Mouse (Mus musculus): ENCODE measurements at regions not wholly inside any gene's neighbourhood (a gene's known extent, or its start where the extent isn't known, plus 50 kb on each side); places are given as distances from the start of the nearest gene placed in this dataset.

GRCm38 (mm10) chr15:88408461-88409379 lies 191.4 kb upstream of the Zdhhc25 start:
- Histone ChIP-seq H3K9ac (replicated peaks; ENCODE audit: low read length) (no peak overlapping the region), H3K27me3 (ENCODE audit: control insufficient read depth, insufficient read depth, low read length) (no peaks in the 10 kb centered on the region), H3K27ac (replicated peaks; ENCODE audit: low read depth, low read length) (0 out of 2 replicates have a peak overlapping the region, but pooled peaks have one; percentile 5), H3K4me2 (ENCODE audit: low read length) (no peak overlapping the region), H3K36me3 (ENCODE audit: control insufficient read depth, insufficient read depth, low read length) (no peaks in the 10 kb centered on the region), H3K9me3 (ENCODE audit: control insufficient read depth, low read length) (no peaks in the 10 kb centered on the region; the same call in 1 of the 2 replicates), H3K4me1 (ENCODE audit: control insufficient read depth, insufficient read depth, low read length) (no peaks in the 10 kb centered on the region), H3K4me3 (replicated peaks; ENCODE audit: low read depth, low read length) (no peak overlapping the region)
- WGBS: 75% methylated on average over 20 of the region's 20 CpGs
- ATAC-seq (ENCODE audit: low FRiP score, low TSS enrichment): no peak
- peak; percentile 48 for DNase-seq

- Histone ChIP-seq H3K4me3 (replicated peaks; ENCODE audit: low read depth, low read length) (no peak overlapping the region), H3K4me1 (ENCODE audit: control insufficient read depth, insufficient read depth, low read length) (no peaks in the 10 kb centered on the region), H3K36me3 (ENCODE audit: control insufficient read depth, insufficient read depth, low read length) (no peaks in the 10 kb centered on the region), H3K9me3 (ENCODE audit: control insufficient read depth, low read length) (no peaks in the 10 kb centered on the region), H3K9ac (replicated peaks; ENCODE audit: low read length) (no peak overlapping the region), H3K4me2 (ENCODE audit: low read length) (no peak overlapping the region), H3K27me3 (ENCODE audit: control insufficient read depth, insufficient read depth, low read length) (no peaks in the 10 kb centered on the region), H3K27ac (replicated peaks; ENCODE audit: low read depth, low read length) (no peak overlapping the region)
- no peak for DNase-seq
- 83% methylated on average over 4 of the region's 4 CpGs for WGBS
- ATAC-seq (ENCODE audit: low FRiP score, low TSS enrichment): no peak
Observed at GRCm38 (mm10) chr15:88414206-88414605, 185.9 kb upstream of the Zdhhc25 start.

- Histone ChIP-seq H3K9me3 (ENCODE audit: control insufficient read depth, low read length) (peaks cover 16% of the 10 kb centered on the region), H3K27me3 (ENCODE audit: control insufficient read depth, insufficient read depth, low read length) (no peaks in the 10 kb centered on the region), H3K9ac (replicated peaks; ENCODE audit: low read length) (no peak overlapping the region), H3K4me1 (ENCODE audit: control insufficient read depth, insufficient read depth, low read length) (no peaks in the 10 kb centered on the region), H3K4me3 (replicated peaks; ENCODE audit: low read depth, low read length) (no peak overlapping the region), H3K27ac (replicated peaks; ENCODE audit: low read depth, low read length) (no peak overlapping the region), H3K36me3 (ENCODE audit: control insufficient read depth, insufficient read depth, low read length) (no peaks in the 10 kb centered on the region), H3K4me2 (ENCODE audit: low read length) (no peak overlapping the region)
- DNase-seq (no peak), ATAC-seq (ENCODE audit: low FRiP score, low TSS enrichment) (no peak)
- 80% methylated on average over 8 of the region's 8 CpGs for WGBS
Observed at GRCm38 (mm10) chr15:88418881-88419280, 181.2 kb upstream of the Zdhhc25 start.

GRCm38 (mm10) chr15:88428441-88428840 lies 171.7 kb upstream of the Zdhhc25 start:
- no peaks in the 10 kb centered on the region for H3K36me3 ChIP-seq (ENCODE audit: control insufficient read depth, insufficient read depth, low read length)
- peaks cover 9% of the 10 kb centered on the region; the same call in 1 of the 2 replicates for H3K4me1 ChIP-seq (ENCODE audit: control insufficient read depth, insufficient read depth, low read length)
- no peak overlapping the region for H3K9ac ChIP-seq (replicated peaks; ENCODE audit: low read length)
- no peak overlapping the region for H3K4me3 ChIP-seq (replicated peaks; ENCODE audit: low read depth, low read length)
- DNase-seq (no peak), ATAC-seq (ENCODE audit: low FRiP score, low TSS enrichment) (no peak)
- no peak overlapping the region for H3K27ac ChIP-seq (replicated peaks; ENCODE audit: low read depth, low read length)
- H3K27me3 ChIP-seq (ENCODE audit: control insufficient read depth, insufficient read depth, low read length): no peaks in the 10 kb centered on the region; the same call in 1 of the 2 replicates
- no peak overlapping the region for H3K4me2 ChIP-seq (ENCODE audit: low read length)
- H3K9me3 ChIP-seq (ENCODE audit: control insufficient read depth, low read length): peaks cover 3% of the 10 kb centered on the region
- WGBS: 63% methylated on average over 7 of the region's 7 CpGs

GRCm38 (mm10) chr15:88430941-88431340 lies 169.2 kb upstream of the Zdhhc25 start:
- DNase-seq (no peak), ATAC-seq (ENCODE audit: low FRiP score, low TSS enrichment) (no peak)
- no peak overlapping the region for H3K4me2 ChIP-seq (ENCODE audit: low read length)
- H3K27me3 ChIP-seq (ENCODE audit: control insufficient read depth, insufficient read depth, low read length): no peaks in the 10 kb centered on the region; the same call in 1 of the 2 replicates
- no peaks in the 10 kb centered on the region for H3K9me3 ChIP-seq (ENCODE audit: control insufficient read depth, low read length)
- WGBS: 85% methylated on average over 7 of the region's 7 CpGs
- no peaks in the 10 kb centered on the region for H3K36me3 ChIP-seq (ENCODE audit: control insufficient read depth, insufficient read depth, low read length)
- H3K4me1 ChIP-seq (ENCODE audit: control insufficient read depth, insufficient read depth, low read length): peaks cover 9% of the 10 kb centered on the region; the same call in 1 of the 2 replicates
- no peak overlapping the region for H3K27ac ChIP-seq (replicated peaks; ENCODE audit: low read depth, low read length)
- no peak overlapping the region for H3K4me3 ChIP-seq (replicated peaks; ENCODE audit: low read depth, low read length)
- no peak overlapping the region for H3K9ac ChIP-seq (replicated peaks; ENCODE audit: low read length)

GRCm38 (mm10) chr15:88448272-88448671 lies 151.8 kb upstream of the Zdhhc25 start:
- no peaks in the 10 kb centered on the region for H3K4me1 ChIP-seq (ENCODE audit: control insufficient read depth, insufficient read depth, low read length)
- DNase-seq: no peak
- H3K4me2 ChIP-seq (ENCODE audit: low read length): no peak overlapping the region
- H3K9ac ChIP-seq (replicated peaks; ENCODE audit: low read length): no peak overlapping the region
- WGBS: 81% methylated on average over 4 of the region's 4 CpGs
- H3K4me3 ChIP-seq (replicated peaks; ENCODE audit: low read depth, low read length): no peak overlapping the region
- no peak for ATAC-seq (ENCODE audit: low FRiP score, low TSS enrichment)
- no peaks in the 10 kb centered on the region for H3K36me3 ChIP-seq (ENCODE audit: control insufficient read depth, insufficient read depth, low read length)
- H3K27ac ChIP-seq (replicated peaks; ENCODE audit: low read depth, low read length): no peak overlapping the region
- H3K9me3 ChIP-seq (ENCODE audit: control insufficient read depth, low read length): no peaks in the 10 kb centered on the region
- no peaks in the 10 kb centered on the region for H3K27me3 ChIP-seq (ENCODE audit: control insufficient read depth, insufficient read depth, low read length)

- DNase-seq: no peak
- WGBS: 93% methylated on average over 6 of the region's 6 CpGs
Observed at GRCm38 (mm10) chr15:88451241-88451640, 148.9 kb upstream of the Zdhhc25 start.

GRCm38 (mm10) chr15:88468107-88468506 lies 132.0 kb upstream of the Zdhhc25 start:
- H3K4me3 ChIP-seq (replicated peaks; ENCODE audit: low read depth, low read length): no peak overlapping the region
- H3K27ac ChIP-seq (replicated peaks; ENCODE audit: low read depth, low read length): no peak overlapping the region
- no peaks in the 10 kb centered on the region for H3K36me3 ChIP-seq (ENCODE audit: control insufficient read depth, insufficient read depth, low read length)
- H3K27me3 ChIP-seq (ENCODE audit: control insufficient read depth, insufficient read depth, low read length): no peaks in the 10 kb centered on the region
- H3K9me3 ChIP-seq (ENCODE audit: control insufficient read depth, low read length): no peaks in the 10 kb centered on the region
- WGBS: 10% methylated on average over 12 of the region's 12 CpGs
- DNase-seq (peak; percentile 71), ATAC-seq (ENCODE audit: low FRiP score, low TSS enrichment) (no peak)
- H3K9ac ChIP-seq (replicated peaks; ENCODE audit: low read length): no peak overlapping the region
- peaks cover 13% of the 10 kb centered on the region; the same call in 1 of the 2 replicates for H3K4me1 ChIP-seq (ENCODE audit: control insufficient read depth, insufficient read depth, low read length)
- no peak overlapping the region for H3K4me2 ChIP-seq (ENCODE audit: low read length)

More at GRCm38 (mm10) chr15:88451241-88451640, 148.9 kb upstream of the Zdhhc25 start:
- no peak overlapping the region for H3K4me3 ChIP-seq (replicated peaks; ENCODE audit: low read depth, low read length)
- H3K4me2 ChIP-seq (ENCODE audit: low read length): no peak overlapping the region
- ATAC-seq (ENCODE audit: low FRiP score, low TSS enrichment): no peak
- no peak overlapping the region for H3K27ac ChIP-seq (replicated peaks; ENCODE audit: low read depth, low read length)
- H3K9ac ChIP-seq (replicated peaks; ENCODE audit: low read length): no peak overlapping the region
- no peaks in the 10 kb centered on the region for H3K27me3 ChIP-seq (ENCODE audit: control insufficient read depth, insufficient read depth, low read length)
- no peaks in the 10 kb centered on the region for H3K4me1 ChIP-seq (ENCODE audit: control insufficient read depth, insufficient read depth, low read length)
- no peaks in the 10 kb centered on the region for H3K36me3 ChIP-seq (ENCODE audit: control insufficient read depth, insufficient read depth, low read length)
- no peaks in the 10 kb centered on the region for H3K9me3 ChIP-seq (ENCODE audit: control insufficient read depth, low read length)

GRCm38 (mm10) chr15:88468810-88469209 lies 131.3 kb upstream of the Zdhhc25 start:
- WGBS: 38% methylated on average over 2 of the region's 2 CpGs
- Histone ChIP-seq H3K9me3 (ENCODE audit: control insufficient read depth, low read length) (no peaks in the 10 kb centered on the region), H3K9ac (replicated peaks; ENCODE audit: low read length) (no peak overlapping the region), H3K27me3 (ENCODE audit: control insufficient read depth, insufficient read depth, low read length) (no peaks in the 10 kb centered on the region), H3K4me2 (ENCODE audit: low read length) (no peak overlapping the region), H3K4me1 (ENCODE audit: control insufficient read depth, insufficient read depth, low read length) (peaks cover 18% of the 10 kb centered on the region; the same call in 1 of the 2 replicates), H3K27ac (replicated peaks; ENCODE audit: low read depth, low read length) (peak overlapping the region; percentile 41; the same call in 1 of the 2 replicates), H3K36me3 (ENCODE audit: control insufficient read depth, insufficient read depth, low read length) (no peaks in the 10 kb centered on the region), H3K4me3 (replicated peaks; ENCODE audit: low read depth, low read length) (no peak overlapping the region)
- ATAC-seq (ENCODE audit: low FRiP score, low TSS enrichment) (no peak), DNase-seq (peak; percentile 79)
